Mouse (Mus musculus): ENCODE data around the gene Slc37a1. TPM values are rescaled to one million over a fixed set of nuclear protein-coding genes. Genes with fewer than 3 reads are reported as not detected.
A peak's percentile ranks its signal among the peaks of the same experiment; 100 is the strongest.

Slc37a1 gene
- polyA plus RNA-seq, 1 experiment from 2014 or later = 14.7 TPM

DNA sequence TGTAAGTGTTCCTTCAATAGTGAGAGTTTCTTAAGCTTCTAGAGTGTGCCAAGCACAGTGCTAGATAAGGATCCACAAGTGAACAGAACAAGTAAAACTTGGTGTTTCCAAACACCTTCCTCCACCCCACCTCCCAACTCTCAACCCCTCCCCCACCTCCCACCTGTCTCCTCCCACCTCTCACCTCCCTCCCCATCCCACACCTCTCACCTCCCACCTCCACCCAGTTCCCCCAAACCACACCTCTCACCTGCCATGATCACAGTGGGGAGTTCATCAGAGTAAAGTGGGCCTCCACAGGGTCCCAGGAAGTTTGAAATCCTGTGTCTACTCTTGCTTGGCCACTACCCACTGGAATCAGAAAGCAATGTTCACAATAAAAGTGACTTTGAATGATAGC, 3.7 kb downstream of the Slc37a1 start:
- H3K36me3 ChIP-seq (ENCODE audit: control insufficient read depth, insufficient read depth, low read length) = no peaks in the 10 kb centered on the region
- no peak overlapping the region for H3K4me3 ChIP-seq (ENCODE audit: low read depth, low read length)
- H3K4me2 ChIP-seq (replicated peaks; ENCODE audit: low read depth) = no peak overlapping the region
- H3K27ac ChIP-seq (replicated peaks) = no peak overlapping the region
- H3K9ac ChIP-seq (ENCODE audit: low read length) = no peak overlapping the region
- H3K27me3 ChIP-seq (ENCODE audit: control insufficient read depth, insufficient read depth, low read length) = no peaks in the 10 kb centered on the region
- no peak for DNase-seq (ENCODE audit: low spot score)
- no peaks in the 10 kb centered on the region for H3K4me1 ChIP-seq (replicated peaks; ENCODE audit: control insufficient read depth, insufficient read depth)
- TF ChIP-seq CTCF (IDR thresholded peaks at IDR 0.05; ENCODE audit: low read depth) = no peak
- no peak for TF ChIP-seq EP300 (optimal IDR thresholded peaks at IDR 0.05)
- H3K9me3 ChIP-seq (ENCODE audit: control insufficient read depth, low read length) = no peaks in the 10 kb centered on the region
- no peak for ATAC-seq (ENCODE audit: low FRiP score, low TSS enrichment)

- no peak overlapping the region for H3K9ac ChIP-seq (ENCODE audit: low read length)
- no peaks in the 10 kb centered on the region for H3K36me3 ChIP-seq (ENCODE audit: control insufficient read depth, insufficient read depth, low read length)
- no peak overlapping the region for H3K4me2 ChIP-seq (replicated peaks; ENCODE audit: low read depth)
- whole genome bisulfite sequencing = 72% methylated on average over 6 of the region's 6 CpGs
- ATAC-seq (ENCODE audit: low FRiP score, low TSS enrichment) (no peak), DNase-seq (ENCODE audit: low spot score) (no peak)
- no peak overlapping the region for H3K4me3 ChIP-seq (ENCODE audit: low read depth, low read length)
- H3K27ac ChIP-seq (replicated peaks) = no peak overlapping the region
- no peak for TF ChIP-seq CTCF (IDR thresholded peaks at IDR 0.05; ENCODE audit: low read depth)
- TF ChIP-seq EP300 (optimal IDR thresholded peaks at IDR 0.05) = no peak
- no peaks in the 10 kb centered on the region for H3K9me3 ChIP-seq (ENCODE audit: control insufficient read depth, low read length)
- H3K27me3 ChIP-seq (ENCODE audit: control insufficient read depth, insufficient read depth, low read length) = no peaks in the 10 kb centered on the region
- H3K4me1 ChIP-seq (replicated peaks; ENCODE audit: control insufficient read depth, insufficient read depth) = no peaks in the 10 kb centered on the region; the same call in 1 of the 2 replicates
Measured at GRCm38 (mm10) chr17:31290859-31291258, 4.3 kb downstream of the Slc37a1 start.

GRCm38 (mm10) chr17:31294363-31295214, 8.0 kb downstream of the Slc37a1 start:
- no peak for TF ChIP-seq EP300 (optimal IDR thresholded peaks at IDR 0.05)
- peak; percentile 61 for TF ChIP-seq CTCF (IDR thresholded peaks at IDR 0.05; ENCODE audit: low read depth)
- H3K27me3 ChIP-seq (ENCODE audit: control insufficient read depth, insufficient read depth, low read length) = no peaks in the 10 kb centered on the region
- H3K27ac ChIP-seq (replicated peaks) = peak overlapping the region; percentile 90; the same call in 1 of the 2 replicates
- H3K9me3 ChIP-seq (ENCODE audit: control insufficient read depth, low read length) = no peaks in the 10 kb centered on the region
- H3K4me2 ChIP-seq (replicated peaks; ENCODE audit: low read depth) = no peak overlapping the region; the same call in 1 of the 2 replicates
- H3K4me3 ChIP-seq (ENCODE audit: low read depth, low read length) = no peak overlapping the region
- H3K9ac ChIP-seq (ENCODE audit: low read length) = no peak overlapping the region
- no peaks in the 10 kb centered on the region for H3K36me3 ChIP-seq (ENCODE audit: control insufficient read depth, insufficient read depth, low read length)
- WGBS = 79% methylated on average over 15 of the region's 15 CpGs
- DNase-seq (ENCODE audit: low spot score) = no peak
- H3K4me1 ChIP-seq (replicated peaks; ENCODE audit: control insufficient read depth, insufficient read depth) = no peaks in the 10 kb centered on the region; the same call in 1 of the 2 replicates
- no peak for ATAC-seq (ENCODE audit: low FRiP score, low TSS enrichment)

- Histone ChIP-seq H3K27ac (replicated peaks) (peak overlapping the region; percentile 90), H3K9ac (ENCODE audit: low read length) (peak overlapping the region; percentile 75; the same call in 1 of the 2 replicates), H3K4me1 (replicated peaks; ENCODE audit: control insufficient read depth, insufficient read depth) (no peaks in the 10 kb centered on the region; the same call in 1 of the 2 replicates), H3K9me3 (ENCODE audit: control insufficient read depth, low read length) (no peaks in the 10 kb centered on the region), H3K27me3 (ENCODE audit: control insufficient read depth, insufficient read depth, low read length) (no peaks in the 10 kb centered on the region), H3K4me2 (replicated peaks; ENCODE audit: low read depth) (peak overlapping the region; percentile 98), H3K4me3 (ENCODE audit: low read depth, low read length) (peak overlapping the region; percentile 62), H3K36me3 (ENCODE audit: control insufficient read depth, insufficient read depth, low read length) (no peaks in the 10 kb centered on the region)
- 35% methylated on average over 25 of the region's 25 CpGs for WGBS
- TF ChIP-seq EP300 (optimal IDR thresholded peaks at IDR 0.05) = no peak
- TF ChIP-seq CTCF (IDR thresholded peaks at IDR 0.05; ENCODE audit: low read depth) = peak; percentile 71
- DNase-seq (ENCODE audit: low spot score) = peak; percentile 66
- ATAC-seq (ENCODE audit: low FRiP score, low TSS enrichment) = peak; percentile 28; the same call in 1 of the 2 replicates
Measured at GRCm38 (mm10) chr17:31295215-31295891, 8.8 kb downstream of the Slc37a1 start.

GRCm38 (mm10) chr17:31295892-31296781, 9.5 kb downstream of the Slc37a1 start:
- H3K36me3 ChIP-seq (ENCODE audit: control insufficient read depth, insufficient read depth, low read length) = no peaks in the 10 kb centered on the region
- WGBS = under 1% methylated on average over 67 of the region's 68 CpGs
- peak overlapping the region; percentile 90 for H3K27ac ChIP-seq (replicated peaks)
- peak overlapping the region; percentile 75 for H3K9ac ChIP-seq (ENCODE audit: low read length)
- H3K27me3 ChIP-seq (ENCODE audit: control insufficient read depth, insufficient read depth, low read length) = no peaks in the 10 kb centered on the region
- H3K4me2 ChIP-seq (replicated peaks; ENCODE audit: low read depth) = peak overlapping the region; percentile 98
- no peaks in the 10 kb centered on the region; the same call in 1 of the 2 replicates for H3K4me1 ChIP-seq (replicated peaks; ENCODE audit: control insufficient read depth, insufficient read depth)
- no peaks in the 10 kb centered on the region for H3K9me3 ChIP-seq (ENCODE audit: control insufficient read depth, low read length)
- ATAC-seq (ENCODE audit: low FRiP score, low TSS enrichment) (peak; percentile 83), DNase-seq (ENCODE audit: low spot score) (peak; percentile 92)
- TF ChIP-seq EP300 (optimal IDR thresholded peaks at IDR 0.05) (no peak), CTCF (IDR thresholded peaks at IDR 0.05; ENCODE audit: low read depth) (no peak)
- H3K4me3 ChIP-seq (ENCODE audit: low read depth, low read length) = peak overlapping the region; percentile 62

Measured in stomach, postnatal 0 days (tissue).